Mouse (Mus musculus) kidney, postnatal 10 days (tissue): ENCODE results near the gene 4932438A13Rik.

Source experiments
- DNase-seq: peaks from one replicate; pipeline ENCODE4 v3.0.0; 2021; ENCODE audit warnings: mixed read lengths

Gene 4932438A13Rik

GRCm38 (mm10) chr3:36862721-36863275 is at the start of gene 4932438A13Rik:
Gene 4932438A13Rik, plus strand, starts transcription at chr3:36863104.
- DNase-seq: peak; percentile 99

GRCm38 (mm10) chr3:36816633-36817032 is 46.3 kb upstream of the 4932438A13Rik start:
- no peak for DNase-seq

- DNase-seq: peak; percentile 55
Observed at GRCm38 (mm10) chr3:36819402-36819801, 43.5 kb upstream of the 4932438A13Rik start.

- DNase-seq: no peak
Observed at GRCm38 (mm10) chr3:36821037-36821436, 41.9 kb upstream of the 4932438A13Rik start.

GRCm38 (mm10) chr3:36825098-36825497 is 37.8 kb upstream of the 4932438A13Rik start:
- no peak for DNase-seq

- no peak for DNase-seq
Observed at GRCm38 (mm10) chr3:36825554-36825953, 37.4 kb upstream of the 4932438A13Rik start.

- no peak for DNase-seq
Observed at GRCm38 (mm10) chr3:36827274-36828025, 35.5 kb upstream of the 4932438A13Rik start.

- no peak for DNase-seq
Observed at GRCm38 (mm10) chr3:36830218-36830617, 32.7 kb upstream of the 4932438A13Rik start.

GRCm38 (mm10) chr3:36834426-36834825 is 28.5 kb upstream of the 4932438A13Rik start:
- no peak for DNase-seq

- DNase-seq: no peak
Observed at GRCm38 (mm10) chr3:36834832-36835231, 28.1 kb upstream of the 4932438A13Rik start.

GRCm38 (mm10) chr3:36835525-36836203 is 27.2 kb upstream of the 4932438A13Rik start:
- peak; percentile 62 for DNase-seq

GRCm38 (mm10) chr3:36836833-36837232 is 26.1 kb upstream of the 4932438A13Rik start:
- DNase-seq: no peak

GRCm38 (mm10) chr3:36840650-36841555 is 22.0 kb upstream of the 4932438A13Rik start:
- DNase-seq: peak; percentile 83

- DNase-seq: no peak
Observed at GRCm38 (mm10) chr3:36853733-36854440, 9.0 kb upstream of the 4932438A13Rik start.

- DNase-seq: no peak
Observed at GRCm38 (mm10) chr3:36861411-36862410, 1.2 kb upstream of the 4932438A13Rik start.

- DNase-seq: no peak
Observed at GRCm38 (mm10) chr3:36863427-36863826, 523 bp downstream of the 4932438A13Rik start.

- DNase-seq: no peak
Observed at GRCm38 (mm10) chr3:36863881-36864280, 977 bp downstream of the 4932438A13Rik start.

- no peak for DNase-seq
Observed at GRCm38 (mm10) chr3:36864466-36864865, 1.6 kb downstream of the 4932438A13Rik start.

GRCm38 (mm10) chr3:36905372-36905771 is 42.5 kb downstream of the 4932438A13Rik start:
- no peak for DNase-seq

GRCm38 (mm10) chr3:36917832-36918231 is 54.9 kb downstream of the 4932438A13Rik start:
- no peak for DNase-seq

GRCm38 (mm10) chr3:36918322-36918721 is 55.4 kb downstream of the 4932438A13Rik start:
- no peak for DNase-seq
